Mouse (Mus musculus) stomach, embryonic 16.5 days (tissue): Measurements from ENCODE around the gene Mthfr. TPM values are rescaled to one million over a fixed set of nuclear protein-coding genes. Genes with fewer than 3 reads are reported as not detected.
"Not testable (repeated sequence)": the region's sequence is repeated elsewhere in the genome, so short reads cannot be mapped to it uniquely, and the experiment has no call there.

ENCODE experiments used
- ATAC-seq: fragments of 200-750 bp; cut with Nextera tagmentation; 2 replicates; pipeline ENCODE4 v1.8.0; 2017; ENCODE audit warnings: moderate number of reproducible peaks, moderate TSS enrichment; ENCODE audit not compliant: insufficient read depth, low FRiP score
- H3K27ac ChIP-seq: fragments of 300-500 bp; sonication (generic); 2 replicates; pipeline ENCODE4 v1.5.1; 2014; ENCODE audit warnings: low read length
- H3K27me3 ChIP-seq: fragments of 300-500 bp; sonication (generic); 2 replicates; pipeline ENCODE4 v1.6.1; 2014; ENCODE audit warnings: low read length, control low read depth, mixed read lengths; ENCODE audit not compliant: control insufficient read depth, insufficient read depth
- H3K36me3 ChIP-seq: fragments of 300-500 bp; sonication (generic); 2 replicates; pipeline ENCODE4 v1.6.1; 2014; ENCODE audit warnings: low read length; ENCODE audit not compliant: control insufficient read depth, insufficient read depth
- H3K4me1 ChIP-seq: fragments of 300-500 bp; sonication (generic); 2 replicates; pipeline ENCODE4 v1.6.1; 2014; ENCODE audit warnings: low read length, control low read depth, mixed read lengths; ENCODE audit not compliant: control insufficient read depth, insufficient read depth
- H3K4me2 ChIP-seq: fragments of 300-500 bp; sonication (generic); 2 replicates; pipeline ENCODE4 v1.6.1; 2014; ENCODE audit warnings: low read depth, low read length, mixed read lengths
- H3K4me3 ChIP-seq: fragments of 300-500 bp; sonication (generic); replicated peaks from 2 replicates; pipeline ENCODE4 v1.5.1; 2014; ENCODE audit warnings: mild to moderate bottlenecking, low read length
- H3K9ac ChIP-seq: fragments of 300-500 bp; sonication (generic); 2 replicates; pipeline ENCODE4 v1.6.1; 2014; ENCODE audit warnings: low read length
- H3K9me3 ChIP-seq: fragments of 300-500 bp; sonication (generic); replicated peaks from 2 replicates; pipeline ENCODE4 v1.6.1; 2016; ENCODE audit warnings: low read length, control low read depth; ENCODE audit not compliant: control insufficient read depth
- WGBS: fragments of 180-500 bp; shearing (Covaris S2); extraction: QIAGEN DNeasy Blood & Tissue Kit; methylation state at CpG from one replicate; pipeline ENCODE4 v1.1.7; 2014; 5-methylcytosine and 5-hydroxymethylcytosine counted together
- polyA plus RNA-seq: library from polyadenylated mRNA; unstranded; fragments of >200 nt; fragmentation: Nextera tagmentation; extraction: Ambion mirVana; gene quantifications from 2 replicates; pipeline ENCODE4 v1.2.1, GENCODE M21; 2015

The Mthfr gene
- polyA plus RNA-seq, 1 experiment from 2014 or later, result 26.7 TPM

GRCm38 (mm10) chr4:148033858-148034410, 4.9 kb upstream of the Mthfr start:
- Histone ChIP-seq H3K9ac (no peak overlapping the region), H3K27me3 (no peaks in the 10 kb centered on the region), H3K27ac (no peak overlapping the region), H3K9me3 (no peaks in the 10 kb centered on the region), H3K36me3 (0 out of 2 replicates have a peak, but pooled peaks cover 2% of the 10 kb centered on the region), H3K4me2 (no peak overlapping the region), H3K4me1 (peaks cover 7% of the 10 kb centered on the region), H3K4me3 (no peak overlapping the region)
- no peak for ATAC-seq
- WGBS, result 84% methylated on average over 7 of the region's 7 CpGs

GRCm38 (mm10) chr4:148035440-148035839, 3.4 kb upstream of the Mthfr start:
- Histone ChIP-seq H3K4me2 (no peak overlapping the region), H3K27ac (no peak overlapping the region), H3K4me1 (peaks cover 20% of the 10 kb centered on the region), H3K4me3 (no peak overlapping the region), H3K9me3 (no peaks in the 10 kb centered on the region), H3K27me3 (no peaks in the 10 kb centered on the region), H3K9ac (no peak overlapping the region), H3K36me3 (0 out of 2 replicates have a peak, but pooled peaks cover 2% of the 10 kb centered on the region)
- no peak for ATAC-seq
- 89% methylated on average over 3 of the region's 3 CpGs for WGBS

DNA sequence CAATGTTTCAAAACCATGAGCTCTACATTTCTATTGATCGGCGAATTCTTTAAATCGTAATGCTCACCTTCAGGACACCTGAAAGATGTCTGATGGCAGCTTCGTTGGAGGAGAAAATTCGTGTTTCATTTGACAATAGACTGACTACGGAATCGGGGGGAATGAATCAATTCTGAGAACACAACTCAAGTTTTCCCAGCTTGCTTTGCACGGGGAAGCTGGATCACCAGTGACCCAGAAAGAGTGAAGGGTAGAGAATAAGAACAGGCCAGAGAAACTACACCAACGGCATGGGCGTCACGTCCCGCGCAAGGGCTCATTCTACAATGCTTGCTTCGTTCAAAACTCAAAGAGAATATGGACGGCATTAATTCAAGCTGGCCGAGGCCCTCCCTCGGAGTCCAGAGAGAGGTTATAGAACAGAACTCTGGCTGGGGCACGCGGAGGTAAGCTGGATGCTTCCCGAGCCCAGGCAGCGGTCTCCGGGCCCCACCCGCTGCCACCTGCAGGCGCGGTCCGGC, 738 bp upstream of the Mthfr start:
- Histone ChIP-seq H3K4me1 (peaks cover 41% of the 10 kb centered on the region), H3K36me3 (0 out of 2 replicates have a peak, but pooled peaks cover 2% of the 10 kb centered on the region), H3K9me3 (no peaks in the 10 kb centered on the region), H3K4me2 (peak overlapping the region; percentile 57), H3K4me3 (peak overlapping the region; percentile 75), H3K9ac (peak overlapping the region; percentile 80), H3K27me3 (no peaks in the 10 kb centered on the region), H3K27ac (peak overlapping the region; percentile 80)
- WGBS, result 6% methylated on average over 26 of the region's 26 CpGs
- ATAC-seq, result no peak

GRCm38 (mm10) chr4:148039254-148040028, 564 bp downstream of the Mthfr start:
- no peak for ATAC-seq
- Histone ChIP-seq H3K27ac (peak overlapping the region; percentile 91), H3K36me3 (peaks cover 4% of the 10 kb centered on the region; the same call in 1 of the 2 replicates), H3K9ac (peak overlapping the region; percentile 77), H3K4me1 (peaks cover 42% of the 10 kb centered on the region), H3K4me3 (peak overlapping the region; percentile 75), H3K4me2 (peak overlapping the region; percentile 90), H3K9me3 (no peaks in the 10 kb centered on the region), H3K27me3 (no peaks in the 10 kb centered on the region)
- 15% methylated on average over 19 of the region's 19 CpGs for WGBS

GRCm38 (mm10) chr4:148040029-148040830, 1.4 kb downstream of the Mthfr start:
- H3K36me3 ChIP-seq, result peaks cover 9% of the 10 kb centered on the region; the same call in 1 of the 2 replicates
- no peaks in the 10 kb centered on the region for H3K27me3 ChIP-seq
- ATAC-seq, result no peak
- H3K4me2 ChIP-seq, result peak overlapping the region; percentile 92
- H3K4me3 ChIP-seq, result peak overlapping the region; percentile 75
- 63% methylated on average over 15 of the region's 15 CpGs for WGBS
- peak overlapping the region; percentile 77 for H3K9ac ChIP-seq
- H3K27ac ChIP-seq, result peak overlapping the region; percentile 91
- H3K4me1 ChIP-seq, result peaks cover 42% of the 10 kb centered on the region
- H3K9me3 ChIP-seq, result no peaks in the 10 kb centered on the region

DNA sequence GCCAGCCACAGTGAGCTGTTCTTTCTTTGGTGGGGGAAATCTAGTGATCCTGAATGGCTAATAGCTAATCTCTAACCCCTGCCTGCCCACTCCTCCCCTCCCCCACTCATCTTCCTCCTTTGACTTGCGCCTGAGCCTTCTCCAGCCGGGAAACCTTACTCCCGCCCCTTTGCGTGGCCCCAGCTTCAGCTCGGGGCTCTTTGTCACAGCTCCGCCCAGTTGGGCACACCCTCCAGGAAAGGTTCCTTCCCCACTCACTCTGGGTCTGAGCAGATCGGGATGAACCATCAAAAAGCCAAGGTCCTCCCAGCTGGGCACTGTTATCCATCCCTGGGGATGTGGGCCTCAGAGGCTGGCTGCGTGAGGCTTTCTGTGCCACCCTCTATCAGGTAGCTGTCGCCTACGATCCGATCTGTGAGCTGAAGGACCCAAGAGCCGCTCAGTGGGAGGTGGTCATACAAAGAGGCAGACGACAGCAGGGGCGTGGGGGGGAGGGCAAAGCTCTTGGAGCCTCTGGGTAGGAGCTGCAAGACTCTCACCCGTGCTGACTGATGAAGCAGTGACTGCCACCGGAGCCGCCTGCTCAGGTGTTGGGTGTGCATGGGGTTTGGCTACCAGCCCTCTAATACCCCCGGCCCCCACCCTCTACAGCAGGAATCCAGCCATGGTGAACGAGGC, 2.2 kb downstream of the Mthfr start:
- Histone ChIP-seq H3K4me2 (peak overlapping the region; percentile 92), H3K4me1 (peaks cover 45% of the 10 kb centered on the region), H3K27me3 (no peaks in the 10 kb centered on the region), H3K4me3 (peak overlapping the region; percentile 57), H3K9me3 (no peaks in the 10 kb centered on the region), H3K36me3 (peaks cover 9% of the 10 kb centered on the region; the same call in 1 of the 2 replicates), H3K27ac (peak overlapping the region; percentile 91), H3K9ac (peak overlapping the region; percentile 71)
- peak; percentile 48; the same call in 1 of the 2 replicates for ATAC-seq
- under 1% methylated on average over 19 of the region's 19 CpGs for WGBS

DNA sequence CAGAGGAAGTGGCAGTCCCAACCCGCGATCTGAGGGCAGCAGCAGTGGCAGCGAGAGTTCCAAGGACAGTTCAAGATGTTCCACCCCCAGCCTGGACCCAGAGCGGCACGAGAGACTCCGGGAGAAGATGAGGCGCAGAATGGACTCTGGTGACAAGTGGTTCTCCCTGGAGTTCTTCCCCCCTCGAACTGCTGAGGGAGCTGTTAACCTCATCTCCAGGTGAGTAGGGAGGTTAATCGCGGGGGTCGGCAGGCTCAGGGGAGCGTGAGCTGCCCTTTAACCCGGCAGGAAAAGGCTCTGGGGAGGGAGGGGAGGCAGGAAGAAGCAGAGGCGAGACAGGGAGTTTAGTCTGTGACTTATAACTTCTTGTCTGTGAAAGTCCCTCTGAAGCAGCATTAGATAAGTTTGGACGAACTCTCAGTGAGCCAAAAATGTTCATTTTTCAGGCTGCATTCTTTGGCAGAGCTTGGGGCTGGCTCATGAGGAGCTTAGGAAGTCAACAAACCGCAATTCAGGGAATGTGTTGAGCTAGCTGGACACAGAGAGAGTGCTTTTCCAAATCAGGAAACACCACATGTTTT, 2.8 kb downstream of the Mthfr start:
- H3K36me3 ChIP-seq, result peaks cover 7% of the 10 kb centered on the region; the same call in 1 of the 2 replicates
- ATAC-seq, result no peak
- no peaks in the 10 kb centered on the region for H3K27me3 ChIP-seq
- H3K27ac ChIP-seq, result peak overlapping the region; percentile 91
- H3K4me2 ChIP-seq, result peak overlapping the region; percentile 92
- peak overlapping the region; percentile 57 for H3K4me3 ChIP-seq
- peaks cover 45% of the 10 kb centered on the region for H3K4me1 ChIP-seq
- peak overlapping the region; percentile 71 for H3K9ac ChIP-seq
- WGBS, result 2% methylated on average over 16 of the region's 16 CpGs
- no peaks in the 10 kb centered on the region for H3K9me3 ChIP-seq

- 82% methylated on average over 7 of the region's 8 CpGs for WGBS
- not testable (repeated sequence) for H3K9me3 ChIP-seq, H3K9ac ChIP-seq, H3K27me3 ChIP-seq, H3K4me3 ChIP-seq, H3K4me2 ChIP-seq, H3K27ac ChIP-seq, ATAC-seq
- Histone ChIP-seq H3K4me1 (peaks cover 38% of the 10 kb centered on the region), H3K36me3 (peaks cover 10% of the 10 kb centered on the region; the same call in 1 of the 2 replicates)
Measured at GRCm38 (mm10) chr4:148043327-148043726, 4.5 kb downstream of the Mthfr start.
